Mouse (Mus musculus) thymus, postnatal 4 days (tissue): ENCODE results near the gene Ttll8.

Source experiments
- DNase-seq: peaks from one replicate; pipeline ENCODE4 v3.0.0; 2021

Ttll8 gene

GRCm38 (mm10) chr15:88881253-88882044, 72.8 kb downstream of the Ttll8 start:
- no peak for DNase-seq

DNA sequence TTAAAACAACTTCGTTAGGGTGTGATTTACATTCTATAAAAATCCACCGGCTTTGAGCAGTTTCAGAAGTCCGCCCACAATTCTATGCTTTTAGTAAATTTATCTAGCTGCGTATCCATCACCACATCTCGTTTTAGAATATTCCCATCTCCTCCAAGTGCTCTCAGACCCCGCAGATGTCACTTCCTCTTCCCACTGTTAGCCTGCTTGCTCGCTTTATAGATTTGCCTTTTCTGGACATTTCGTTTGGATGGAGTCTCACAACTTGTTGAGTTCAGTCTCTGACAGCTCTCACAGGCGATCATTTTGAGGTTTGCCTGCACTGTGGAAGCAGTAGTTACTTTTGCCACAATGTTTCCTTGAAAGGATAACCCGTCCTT, 77.2 kb downstream of the Ttll8 start:
- no peak for DNase-seq

- DNase-seq = peak; percentile 94
Observed at GRCm38 (mm10) chr15:88876155-88877020, 77.8 kb downstream of the Ttll8 start.

- no peak for DNase-seq
Observed at GRCm38 (mm10) chr15:88875625-88876081, 78.6 kb downstream of the Ttll8 start.

DNA sequence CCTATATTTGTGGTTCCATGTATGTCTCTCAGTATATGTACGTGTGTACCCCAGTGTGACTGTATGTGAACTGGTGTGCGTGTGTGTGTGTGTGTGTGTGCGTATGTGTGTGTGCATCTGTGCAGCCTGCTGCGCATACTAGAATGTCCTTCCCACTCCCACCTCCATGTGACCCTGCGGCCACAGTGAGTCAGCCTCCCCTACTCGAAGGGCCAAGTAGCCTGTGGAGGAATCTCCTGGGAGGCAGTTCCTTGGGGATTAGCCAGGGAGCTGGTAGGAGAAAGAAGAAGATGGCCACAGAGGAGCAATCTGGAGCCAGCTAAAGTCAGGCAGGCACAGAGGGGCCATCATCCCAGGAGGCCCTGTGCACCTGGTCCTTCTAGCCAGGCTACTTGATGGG, 79.7 kb downstream of the Ttll8 start:
- no peak for DNase-seq

DNA sequence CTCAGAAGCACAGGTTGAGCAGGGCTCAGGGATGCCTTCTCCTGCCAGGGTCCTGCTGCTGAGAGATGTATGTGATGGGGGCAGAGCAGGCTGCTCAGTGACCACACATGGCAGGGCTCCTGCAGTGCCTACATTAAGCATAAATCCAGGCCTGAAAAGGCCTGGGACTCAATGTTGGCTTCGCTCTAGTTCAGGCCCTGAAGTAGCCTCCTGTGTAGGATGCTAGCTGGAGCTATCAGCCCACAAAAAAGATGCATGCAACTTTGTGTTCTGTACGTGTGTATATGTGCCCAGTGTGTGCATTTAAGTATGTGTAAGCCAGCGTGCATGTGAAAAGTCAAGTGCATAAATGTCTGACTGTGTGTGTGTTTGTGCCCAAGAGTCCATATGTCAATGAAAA, 80.2 kb downstream of the Ttll8 start:
- DNase-seq = no peak

- DNase-seq = no peak
Observed at GRCm38 (mm10) chr15:88870418-88871185, 83.6 kb downstream of the Ttll8 start.

DNA sequence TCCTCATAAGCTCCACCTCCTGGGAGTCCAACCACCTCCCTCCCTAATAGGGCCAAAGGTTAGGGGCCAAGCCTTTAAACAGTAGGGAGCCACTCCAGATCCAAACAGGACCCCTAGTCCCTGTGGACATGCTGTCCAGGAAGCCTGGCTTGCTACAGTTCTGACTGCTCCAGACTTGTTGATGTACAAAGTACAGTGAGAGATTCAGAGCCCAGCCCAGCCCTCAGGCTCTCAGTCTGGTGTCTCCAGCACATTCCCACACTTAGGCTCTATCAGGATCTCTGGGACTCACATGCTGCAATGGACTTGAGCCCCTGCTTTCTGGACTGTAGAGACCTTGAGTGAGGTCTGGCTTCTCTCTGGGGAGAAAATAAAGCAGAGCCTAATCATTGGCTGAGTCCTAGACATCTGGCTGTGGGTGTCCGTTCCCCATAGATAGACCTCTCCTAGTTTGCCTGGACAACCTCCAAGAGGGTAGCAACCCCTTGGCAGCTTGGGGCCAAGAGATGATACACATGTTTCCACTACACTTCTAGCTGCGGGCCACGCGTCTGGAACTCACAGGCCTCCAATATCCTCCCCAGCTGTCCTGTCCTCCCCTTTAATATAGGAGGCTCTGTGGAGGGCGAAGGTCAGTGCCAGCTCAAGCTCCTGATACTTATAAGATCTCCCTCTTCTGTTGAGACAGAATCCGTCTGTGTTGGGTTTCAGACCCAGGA, 86.0 kb downstream of the Ttll8 start:
- DNase-seq = no peak

DNA sequence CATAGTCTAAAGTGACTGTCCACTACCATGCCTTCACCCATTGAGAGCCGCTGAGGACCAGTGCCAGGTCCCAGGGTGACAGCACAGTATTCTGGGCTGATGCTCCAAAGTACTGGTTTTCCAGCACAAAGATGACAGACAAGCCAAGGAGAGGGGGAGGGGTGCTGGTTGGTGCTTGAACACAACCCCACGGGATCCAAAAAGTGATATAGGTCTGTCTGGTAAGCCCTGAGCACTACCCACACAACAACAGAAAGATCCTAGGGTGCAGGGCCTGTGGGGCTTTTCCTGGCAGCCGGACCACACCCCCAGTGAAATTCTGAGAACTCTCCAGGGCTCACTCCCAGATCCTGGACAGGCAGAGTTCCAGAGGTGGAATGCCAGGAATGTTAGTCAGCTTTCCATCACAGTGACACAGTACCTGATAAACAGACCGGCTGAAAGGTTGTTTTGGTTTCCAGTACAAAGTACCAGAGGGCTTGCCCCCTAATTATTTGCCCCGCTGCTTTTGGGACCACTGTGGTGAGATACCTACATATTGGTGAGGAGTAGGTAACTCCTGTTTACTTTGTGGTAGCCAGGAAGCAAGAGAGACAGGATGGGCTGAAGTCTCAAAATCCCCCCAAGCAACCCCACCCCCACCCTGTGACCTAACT, 86.7 kb downstream of the Ttll8 start:
- no peak for DNase-seq

GRCm38 (mm10) chr15:88866934-88867356, 87.3 kb downstream of the Ttll8 start:
- no peak for DNase-seq

DNA sequence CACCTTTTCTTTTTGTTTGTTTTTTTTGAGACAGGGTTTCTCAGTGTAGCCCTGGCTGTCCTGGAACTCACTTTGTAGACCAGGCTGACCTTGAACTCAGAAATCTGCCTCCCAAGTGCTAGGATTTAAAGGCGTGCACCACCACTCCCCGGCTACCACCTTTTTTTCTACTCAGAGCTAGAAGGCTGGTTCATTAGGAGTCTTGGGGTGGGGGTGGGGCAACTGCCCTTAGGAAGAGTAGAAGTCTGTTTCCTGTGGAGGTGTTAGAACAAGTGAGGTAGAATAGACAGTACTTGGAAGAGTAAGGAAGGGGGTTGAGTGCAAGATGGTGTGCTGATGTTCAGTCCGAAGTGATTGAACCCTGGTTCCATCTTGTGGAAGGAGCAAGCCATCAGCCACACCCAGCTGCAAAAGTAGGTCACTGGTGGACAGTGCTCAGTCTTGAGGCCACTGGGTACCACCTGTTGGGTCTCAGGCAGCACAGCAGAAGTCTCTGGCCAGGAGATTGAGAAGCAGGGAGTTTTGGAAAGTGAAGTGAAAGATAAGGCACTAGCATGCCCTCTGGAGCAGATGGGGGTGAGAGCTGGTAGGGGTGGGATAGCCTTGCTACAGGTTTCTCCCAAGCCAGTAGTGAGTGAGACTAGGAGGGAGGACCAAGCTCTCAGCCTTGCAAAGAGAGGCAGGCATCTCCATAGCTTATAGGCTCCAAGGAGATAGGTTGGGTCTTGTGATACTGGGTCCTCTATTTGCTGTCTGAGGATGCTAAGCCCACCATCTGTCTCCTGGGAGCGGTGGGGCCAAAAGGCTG, 88.1 kb downstream of the Ttll8 start:
- DNase-seq = no peak

DNA sequence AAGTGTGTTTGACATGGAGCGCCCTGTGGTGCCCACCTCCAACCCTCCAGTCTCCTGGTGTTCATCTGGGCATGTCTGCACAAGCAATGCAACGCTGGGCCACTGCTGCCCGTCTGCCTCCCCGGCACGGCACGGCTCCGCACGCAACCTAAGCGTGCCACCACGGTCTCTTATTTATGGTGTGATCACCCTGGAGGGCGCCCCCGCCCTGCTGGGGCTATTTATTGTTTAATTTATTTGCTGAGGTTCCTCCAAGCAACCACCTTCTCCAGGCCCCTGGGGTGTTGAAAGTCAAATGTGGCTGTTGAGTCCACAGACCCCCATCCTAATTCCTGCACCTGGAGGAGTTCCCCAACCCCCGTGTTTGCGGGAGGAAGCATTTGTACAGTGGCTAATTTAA, 89.2 kb downstream of the Ttll8 start:
- no peak for DNase-seq

GRCm38 (mm10) chr15:88864270-88865030, 89.8 kb downstream of the Ttll8 start:
- peak; percentile 28 for DNase-seq

- DNase-seq = peak; percentile 80
Observed at GRCm38 (mm10) chr15:88863695-88864231, 90.5 kb downstream of the Ttll8 start.

- DNase-seq = peak; percentile 71
Observed at GRCm38 (mm10) chr15:88862881-88863694, 91.1 kb downstream of the Ttll8 start.

DNA sequence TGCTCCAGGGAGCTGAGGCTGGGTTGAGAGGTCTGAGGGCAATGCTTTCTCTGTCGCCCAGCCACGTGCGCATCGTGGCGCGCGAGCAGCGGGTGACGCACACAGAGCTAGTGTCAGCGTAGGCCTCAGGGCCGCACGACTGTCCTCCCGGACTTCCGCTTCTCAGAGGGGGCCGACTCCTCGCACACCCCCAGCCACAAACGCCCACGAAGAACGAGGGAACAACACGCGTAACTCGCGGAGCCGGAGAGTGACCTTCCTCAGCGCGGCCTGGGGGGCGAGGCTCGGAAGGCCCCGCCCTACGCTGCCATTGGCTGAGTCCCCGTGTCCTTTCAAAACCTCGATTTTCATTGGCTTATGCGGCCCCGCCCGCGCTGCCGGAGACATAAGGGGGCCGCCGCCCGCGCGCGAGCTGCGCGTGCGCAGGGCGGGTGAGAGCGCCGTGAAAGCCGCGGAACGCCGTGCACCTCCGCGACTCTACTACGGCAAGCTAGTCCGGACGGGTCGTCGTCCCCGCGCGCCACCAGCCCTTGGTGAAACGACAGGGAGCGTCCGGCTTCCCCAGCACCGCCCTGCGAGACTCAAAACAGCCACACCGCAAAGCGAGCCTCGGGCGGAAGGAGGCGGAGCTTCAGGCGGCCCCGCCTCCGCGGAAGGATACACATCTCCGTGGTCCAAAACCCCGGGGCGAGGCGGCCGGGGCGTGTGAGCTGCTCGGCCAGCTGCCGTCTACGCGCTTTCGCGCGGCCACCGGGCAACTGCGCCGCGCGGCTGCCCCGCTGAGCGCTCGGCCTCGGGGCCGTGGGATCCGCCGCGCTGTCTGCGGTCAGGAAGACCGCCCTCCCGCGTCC, 92.2 kb downstream of the Ttll8 start, which contains the start of gene Pim3:
Gene Pim3 (plus strand): TSS at position 415 of the 851 bp plus-strand sequence.
- DNase-seq = peak; percentile 97

DNA sequence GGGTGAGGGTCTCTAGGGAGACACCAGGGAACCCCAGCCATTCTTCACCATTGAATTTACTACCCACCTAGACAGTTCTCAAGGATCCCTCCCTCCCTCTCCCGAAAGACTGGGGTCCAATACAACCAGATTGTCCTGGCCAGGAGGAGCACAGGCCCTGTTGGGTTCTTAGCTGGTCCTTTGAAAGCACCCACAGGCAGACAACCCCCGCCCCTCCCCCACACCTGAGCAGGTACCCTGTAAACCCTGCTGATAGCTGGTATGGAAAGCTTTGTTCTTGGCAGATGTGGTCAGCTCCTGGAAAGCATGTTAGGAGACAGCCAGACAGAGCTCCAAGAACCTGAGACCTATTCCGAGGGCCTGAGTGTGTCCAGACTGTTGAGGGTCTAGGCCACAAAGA, 93.4 kb downstream of the Ttll8 start:
- DNase-seq = peak; percentile 54
